Mouse (Mus musculus) MEL (cell line): ENCODE results near the gene Tmem98. TPM values are rescaled to one million over a fixed set of nuclear protein-coding genes. Genes with fewer than 3 reads are reported as not detected.
A peak's percentile ranks its signal among the peaks of the same experiment; 100 is the strongest.

ENCODE experiments used
- DNase-seq: peaks from one replicate; pipeline ENCODE4 v3.0.0; 2011; ENCODE audit warnings: low read depth, low spot score
- H3K27ac ChIP-seq: 2 replicates; pipeline ENCODE4 v1.5.1; 2012; ENCODE audit warnings: low read depth, mild to moderate bottlenecking, control low read depth, low read length, moderate library complexity; ENCODE audit not compliant: control insufficient read depth
- H3K27me3 ChIP-seq, 2 experiments: fragments of 150-350 bp in 1 of 2; sonication (generic) in 1 of 2; 2 replicates each; pipeline ENCODE4 v1.6.1; 2012; ENCODE audit warnings: low read length in 2 of 2, mild to moderate bottlenecking in 2 of 2, improper control_type of control experiment in 1 of 2, moderate library complexity in 1 of 2; ENCODE audit not compliant: insufficient read depth in 2 of 2, control insufficient read depth in 1 of 2
- H3K36me3 ChIP-seq, 2 experiments: 2 replicates each; pipeline ENCODE4 v1.6.1; 2012 to 2014; ENCODE audit warnings: low read length in 2 of 2, improper control_type of control experiment in 1 of 2, inconsistent platforms in 1 of 2, mild to moderate bottlenecking in 1 of 2; ENCODE audit not compliant: insufficient read depth in 2 of 2, control insufficient read depth in 1 of 2
- H3K4me1 ChIP-seq, 2 experiments: fragments of 150-350 bp in 1 of 2; sonication (generic) in 1 of 2; 2 replicates each; pipeline ENCODE4 v1.6.1; 2012; ENCODE audit warnings: low read length in 2 of 2, improper control_type of control experiment in 1 of 2, mild to moderate bottlenecking in 1 of 2; ENCODE audit not compliant: insufficient read depth in 2 of 2, control insufficient read depth in 1 of 2
- H3K4me3 ChIP-seq, 2 experiments: fragments of 150-350 bp in 1 of 2; sonication (generic) in 1 of 2; 2 replicates each; pipeline ENCODE4 v1.5.1; 2012; ENCODE audit warnings: low read depth in 2 of 2, low read length in 2 of 2, mild to moderate bottlenecking in 2 of 2, moderate library complexity in 2 of 2, control low read depth in 1 of 2, improper control_type of control experiment in 1 of 2; ENCODE audit not compliant: control insufficient read depth in 1 of 2, insufficient read depth in 1 of 2
- H3K79me2 ChIP-seq: 2 replicates; pipeline ENCODE4 v1.6.1; 2012; ENCODE audit warnings: mild to moderate bottlenecking, low read length, moderate library complexity; ENCODE audit not compliant: control insufficient read depth, poor library complexity, insufficient read depth
- H3K9ac ChIP-seq: 2 replicates; pipeline ENCODE4 v1.6.1; 2012; ENCODE audit warnings: low read depth, mild to moderate bottlenecking, control low read depth, low read length, moderate library complexity; ENCODE audit not compliant: control insufficient read depth, poor library complexity, severe bottlenecking
- H3K9me3 ChIP-seq: fragments of 150-350 bp; sonication (generic); replicated peaks from 2 replicates; pipeline ENCODE4 v1.6.1; 2012; ENCODE audit warnings: mild to moderate bottlenecking, low read length, improper control_type of control experiment, moderate library complexity; ENCODE audit not compliant: insufficient read depth
- BHLHE40 ChIP-seq: IDR thresholded peaks from 2 replicates; pipeline ENCODE4 v1.6.1; 2012; ENCODE audit warnings: low read depth, mild to moderate bottlenecking, inconsistent platforms, low read length, improper control_type of control experiment, borderline replicate concordance
- CHD1 ChIP-seq: IDR thresholded peaks from 2 replicates; pipeline ENCODE4 v1.6.1; 2012; ENCODE audit warnings: low read depth, mild to moderate bottlenecking, inconsistent platforms, low read length, improper control_type of control experiment
- CHD2 ChIP-seq: IDR thresholded peaks from 2 replicates; pipeline ENCODE4 v1.6.1; 2011; ENCODE audit warnings: low read length, improper control_type of control experiment
- CTCF ChIP-seq, 3 experiments: IDR thresholded peaks in 2 of 3; conservative IDR thresholded peaks in 1 of 3; 2 replicates each; pipeline ENCODE4 v1.5.1; 2011 to 2012; ENCODE audit warnings: low read length in 3 of 3, low read depth in 2 of 3, mild to moderate bottlenecking in 2 of 3, improper control_type of control experiment in 1 of 3, inconsistent platforms in 1 of 3, mixed read lengths in 1 of 3, moderate library complexity in 1 of 3; ENCODE audit not compliant: control insufficient read depth in 1 of 3, insufficient read depth in 1 of 3, poor library complexity in 1 of 3, severe bottlenecking in 1 of 3
- E2F4 ChIP-seq: IDR thresholded peaks from 2 replicates; pipeline ENCODE4 v1.6.1; 2011; ENCODE audit warnings: low read depth, low read length, improper control_type of control experiment, borderline replicate concordance
- EP300 ChIP-seq, 2 experiments: IDR thresholded peaks; 2 replicates each; pipeline ENCODE4 v1.6.1; 2011; ENCODE audit warnings: improper control_type of control experiment in 2 of 2, low read length in 2 of 2, low read depth in 1 of 2, mild to moderate bottlenecking in 1 of 2
- ETS1 ChIP-seq: IDR thresholded peaks from 2 replicates; pipeline ENCODE4 v1.6.1; 2012; ENCODE audit warnings: low read depth, mild to moderate bottlenecking, inconsistent platforms, low read length, improper control_type of control experiment, moderate library complexity
- GABPA ChIP-seq: IDR thresholded peaks from 2 replicates; pipeline ENCODE4 v1.6.1; 2012; ENCODE audit warnings: low read depth, mild to moderate bottlenecking, inconsistent platforms, low read length, improper control_type of control experiment, moderate library complexity
- GATA1 ChIP-seq: IDR thresholded peaks from 2 replicates; pipeline ENCODE4 v1.6.1; 2011; ENCODE audit warnings: low read depth, low read length, improper control_type of control experiment
- HCFC1 ChIP-seq: IDR thresholded peaks from 2 replicates; pipeline ENCODE4 v1.6.1; 2012; ENCODE audit warnings: low read depth, mild to moderate bottlenecking, inconsistent platforms, low read length, improper control_type of control experiment, moderate library complexity
- JUND ChIP-seq: IDR thresholded peaks from 2 replicates; pipeline ENCODE4 v1.6.1; 2011; ENCODE audit warnings: low read depth, mild to moderate bottlenecking, improper control_type of control experiment, low read length
- KAT2A ChIP-seq: conservative IDR thresholded peaks from 2 replicates; pipeline ENCODE4 v1.6.1; 2012; ENCODE audit warnings: low read depth, low read length, improper control_type of control experiment, inconsistent platforms
- MAFK ChIP-seq: IDR thresholded peaks from 2 replicates; pipeline ENCODE4 v1.6.1; 2011; ENCODE audit warnings: low read depth, mild to moderate bottlenecking, low read length, improper control_type of control experiment, borderline replicate concordance
- MAX ChIP-seq: IDR thresholded peaks from 2 replicates; pipeline ENCODE4 v1.6.1; 2011; ENCODE audit warnings: low read length, improper control_type of control experiment
- MEF2A ChIP-seq: IDR thresholded peaks from 2 replicates; pipeline ENCODE4 v1.6.1; 2014; ENCODE audit warnings: low read depth, mild to moderate bottlenecking, inconsistent platforms, low read length, improper control_type of control experiment; ENCODE audit not compliant: poor library complexity, insufficient replicate concordance, severe bottlenecking; ENCODE audit errors: extremely low read depth
- MXI1 ChIP-seq: IDR thresholded peaks from 2 replicates; pipeline ENCODE4 v1.6.1; 2011; ENCODE audit warnings: mild to moderate bottlenecking, low read depth, low read length, improper control_type of control experiment
- MYC ChIP-seq: IDR thresholded peaks from 2 replicates; pipeline ENCODE4 v1.6.1; 2011; ENCODE audit warnings: low read depth, mild to moderate bottlenecking, low read length, improper control_type of control experiment, moderate library complexity
- NELFE ChIP-seq: IDR thresholded peaks from 2 replicates; pipeline ENCODE4 v1.6.1; 2011; ENCODE audit warnings: low read depth, low read length, improper control_type of control experiment
- NRF1 ChIP-seq: IDR thresholded peaks from 2 replicates; pipeline ENCODE4 v1.6.1; 2014; ENCODE audit warnings: low read depth, mild to moderate bottlenecking, inconsistent platforms, low read length, improper control_type of control experiment, moderate library complexity; ENCODE audit not compliant: poor library complexity, insufficient read depth, severe bottlenecking
- POLR2A ChIP-seq, 2 experiments: IDR thresholded peaks; 2 replicates each; pipeline ENCODE4 v1.6.1; 2011 to 2012; ENCODE audit warnings: low read length in 2 of 2, mild to moderate bottlenecking in 2 of 2, control low read depth in 1 of 2, improper control_type of control experiment in 1 of 2, low read depth in 1 of 2, moderate library complexity in 1 of 2; ENCODE audit not compliant: control insufficient read depth in 1 of 2, insufficient read depth in 1 of 2, poor library complexity in 1 of 2
- POLR2AphosphoS2 ChIP-seq: IDR thresholded peaks from 2 replicates; pipeline ENCODE4 v1.6.1; 2011; ENCODE audit warnings: low read length, improper control_type of control experiment
- POLR2AphosphoS5 ChIP-seq: IDR thresholded peaks from 2 replicates; pipeline ENCODE4 v1.6.1; 2012; ENCODE audit warnings: low read depth, borderline replicate concordance, mild to moderate bottlenecking, inconsistent platforms, low read length, moderate library complexity, mixed read lengths
- RAD21 ChIP-seq: IDR thresholded peaks from 2 replicates; pipeline ENCODE4 v1.6.1; 2011; ENCODE audit warnings: mild to moderate bottlenecking, low read depth, low read length, improper control_type of control experiment
- SIN3A ChIP-seq: IDR thresholded peaks from 2 replicates; pipeline ENCODE4 v1.6.1; 2012; ENCODE audit warnings: low read length, improper control_type of control experiment, inconsistent platforms
- SMC3 ChIP-seq: IDR thresholded peaks from 2 replicates; pipeline ENCODE4 v1.6.1; 2011; ENCODE audit warnings: low read depth, low read length, improper control_type of control experiment
- TAL1 ChIP-seq: IDR thresholded peaks from 2 replicates; pipeline ENCODE4 v1.6.1; 2012; ENCODE audit warnings: mild to moderate bottlenecking, inconsistent platforms, low read length, moderate library complexity, mixed read lengths
- TBP ChIP-seq: IDR thresholded peaks from 2 replicates; pipeline ENCODE4 v1.8.0; 2011; ENCODE audit warnings: low read depth, low read length, improper control_type of control experiment
- UBTF ChIP-seq: IDR thresholded peaks from 2 replicates; pipeline ENCODE4 v1.6.1; 2012; ENCODE audit warnings: low read depth, mild to moderate bottlenecking, inconsistent platforms, low read length, improper control_type of control experiment, moderate library complexity, borderline replicate concordance; ENCODE audit not compliant: insufficient read depth
- USF1 ChIP-seq: IDR thresholded peaks from 2 replicates; pipeline ENCODE4 v1.6.1; 2014; ENCODE audit warnings: low read depth, mild to moderate bottlenecking, inconsistent platforms, low read length, improper control_type of control experiment, moderate library complexity
- USF2 ChIP-seq, 2 experiments: IDR thresholded peaks; 2 replicates each; pipeline ENCODE4 v1.6.1; 2011 to 2012; ENCODE audit warnings: improper control_type of control experiment in 2 of 2, low read length in 2 of 2, borderline replicate concordance in 1 of 2, inconsistent platforms in 1 of 2, low read depth in 1 of 2, mild to moderate bottlenecking in 1 of 2; ENCODE audit not compliant: insufficient read depth in 1 of 2
- ZC3H11A ChIP-seq: IDR thresholded peaks from 2 replicates; pipeline ENCODE4 v1.6.1; 2012; ENCODE audit warnings: low read depth, mild to moderate bottlenecking, inconsistent platforms, low read length, improper control_type of control experiment
- ZKSCAN1 ChIP-seq: IDR thresholded peaks from 2 replicates; pipeline ENCODE4 v1.6.1; 2012; ENCODE audit warnings: low read depth, mild to moderate bottlenecking, inconsistent platforms, low read length, improper control_type of control experiment, moderate library complexity
- ZMIZ1 ChIP-seq: IDR thresholded peaks from 2 replicates; pipeline ENCODE4 v1.6.1; 2012; ENCODE audit warnings: low read depth, mild to moderate bottlenecking, inconsistent platforms, low read length, improper control_type of control experiment, moderate library complexity
- ZNF384 ChIP-seq: IDR thresholded peaks from 2 replicates; pipeline ENCODE4 v1.6.1; 2012; ENCODE audit warnings: low read depth, mild to moderate bottlenecking, inconsistent platforms, low read length, improper control_type of control experiment
- polyA plus RNA-seq, 2 experiments: library from polyadenylated mRNA; stranded (reverse) in 1 of 2; unstranded in 1 of 2; fragments of >175 nt in 1 of 2; fragments of >200 nt in 1 of 2; gene quantifications; 2 replicates each; pipeline versions ENCODE4 v1.2.1 to v1.2.4; 2012; ENCODE audit warnings: low replicate concordance in 2 of 2, low read depth in 1 of 2; ENCODE audit not compliant: insufficient read length in 2 of 2, insufficient read depth in 1 of 2, missing spikeins in 1 of 2
- total RNA-seq: library from RNA; depleted of rRNA; stranded (reverse); fragments of 300-350 nt; gene quantifications from 2 replicates; pipeline ENCODE4 v1.2.3, GENCODE M21; 2012

The Tmem98 gene
- total and polyA plus RNA-seq, 3 experiments: 21.5 to 33.5 TPM; not detected in 1

GRCm38 (mm10) chr11:80784294-80784743 is 25.7 kb upstream of the Tmem98 start (continued):
- TF ChIP-seq SIN3A (peak; percentile 100), JUND (peak; percentile 66; the same call in 1 of the 2 replicates), NELFE (peak; percentile 81)

GRCm38 (mm10) chr11:80785672-80786071 is 24.3 kb upstream of the Tmem98 start:
- Histone ChIP-seq H3K27me3 (no peaks in the 10 kb centered on the region), H3K4me1 (peaks cover 41 to 47% of the 10 kb centered on the region in 2 experiments), H3K9ac (peak overlapping the region; percentile 56), H3K79me2 (no peaks in the 10 kb centered on the region), H3K4me3 (peak overlapping the region; percentile 10 to 26), H3K9me3 (no peaks in the 10 kb centered on the region), H3K36me3 (peaks cover 0 to 59% of the 10 kb centered on the region in 2 experiments; a peak in 2 of 4 replicates), H3K27ac (peak overlapping the region; percentile 98)
- DNase-seq: peak; percentile 98
- TF ChIP-seq CHD2 (no peak), ETS1 (peak; percentile 97), GATA1 (peak; percentile 97), ZKSCAN1 (no peak), ZMIZ1 (peak; percentile 69; the same call in 1 of the 2 replicates), MEF2A (no peak), MYC (peak; percentile 90), RAD21 (peak; percentile 43), CTCF (IDR thresholded peaks at IDR 0.05 in 2 of 3, conservative IDR thresholded peaks at IDR 0.05 in 1 of 3; ENCODE audit: control insufficient read depth in 1 of 3, insufficient read depth in 1 of 3, low read depth in 2 of 3, low read length in 3 of 3, poor library complexity in 1 of 3, severe bottlenecking in 1 of 3) (peak; percentile 5 to 76 (median 53); a peak in 4 of 6 replicates), POLR2AphosphoS5 (no peak), MXI1 (peak; percentile 50; the same call in 1 of the 2 replicates), GABPA (no peak; the same call in 1 of the 2 replicates), TAL1 (peak; percentile 31), MAX (peak; percentile 67; the same call in 1 of the 2 replicates), MAFK (0 out of 2 replicates have a peak, but pooled peaks have one; percentile 58), NRF1 (no peak), EP300 (IDR thresholded peaks at IDR 0.05; ENCODE audit: low read depth in 1 of 2, low read length in 2 of 2) (peak; percentile 97 to 100), KAT2A (no peak), TBP (peak; percentile 90), NELFE (peak; percentile 74), USF2 (IDR thresholded peaks at IDR 0.05; ENCODE audit: borderline replicate concordance in 1 of 2, insufficient read depth in 1 of 2, low read depth in 1 of 2, low read length in 2 of 2) (no peak), CHD1 (no peak), JUND (peak; percentile 99), POLR2A (IDR thresholded peaks at IDR 0.05; ENCODE audit: control insufficient read depth in 1 of 2, insufficient read depth in 1 of 2, low read depth in 1 of 2, low read length in 2 of 2, poor library complexity in 1 of 2) (peak in 1 of 2 experiments; percentile 74; a peak in 2 of 4 replicates), ZC3H11A (no peak), POLR2AphosphoS2 (no peak), SMC3 (peak; percentile 13), ZNF384 (no peak), BHLHE40 (peak; percentile 58; the same call in 1 of the 2 replicates), SIN3A (peak; percentile 95), HCFC1 (peak; percentile 59; the same call in 1 of the 2 replicates), USF1 (no peak), UBTF (no peak), E2F4 (no peak)
